Mouse (Mus musculus): ENCODE data around the gene Lrrc4c.

DNA sequence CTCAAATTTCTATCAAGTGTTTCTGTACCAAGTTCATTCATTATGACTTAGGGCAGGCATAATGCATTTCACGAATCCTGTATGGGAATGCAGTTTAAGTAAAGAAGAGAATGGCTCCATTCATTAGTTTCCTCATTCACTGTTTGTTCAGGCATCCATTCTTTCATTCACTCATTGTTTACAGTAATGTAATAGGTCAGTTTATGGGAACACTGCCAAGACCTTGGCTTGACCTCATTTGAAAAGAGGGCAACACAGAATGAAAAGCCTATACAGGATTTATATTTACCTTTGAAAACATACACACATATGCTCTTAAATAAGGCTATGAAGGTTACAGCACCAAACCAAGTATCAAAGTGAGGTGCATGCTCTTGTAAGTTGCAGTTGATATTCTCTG is 762.2 kb downstream of the Lrrc4c start:
- TF ChIP-seq CHD2 (IDR thresholded peaks at IDR 0.05; ENCODE audit: low read depth, low read length) (no peak), MAFK (IDR thresholded peaks at IDR 0.05; ENCODE audit: insufficient read depth, low read depth, low read length) (no peak), ZNF384 (IDR thresholded peaks at IDR 0.05; ENCODE audit: low read depth, low read length) (no peak), HCFC1 (IDR thresholded peaks at IDR 0.05; ENCODE audit: borderline replicate concordance, insufficient read depth, low read length) (no peak)

All from ES-E14 (cell line).